Mouse (Mus musculus) CH12.LX (cell line): ENCODE results near the gene Chrdl2. TPM values are rescaled to one million over a fixed set of nuclear protein-coding genes. Genes with fewer than 3 reads are reported as not detected.

Experiments
- DNase-seq: peaks from one replicate; pipeline ENCODE4 v3.0.0-alpha.2; 2013; ENCODE audit errors: extremely low read depth
- H3K27ac ChIP-seq: 2 replicates; pipeline ENCODE4 v1.5.1; 2012; ENCODE audit warnings: low read depth, mild to moderate bottlenecking, control low read depth, moderate library complexity; ENCODE audit not compliant: insufficient read depth
- H3K27me3 ChIP-seq: replicated peaks from 2 replicates; pipeline ENCODE3; 2012; ENCODE audit warnings: inconsistent platforms
- H3K36me3 ChIP-seq, 2 experiments: replicated peaks in 1 of 2; 2 replicates each; pipeline versions ENCODE3 to v1.6.1; 2012; ENCODE audit warnings: inconsistent platforms in 1 of 2, low read length in 1 of 2, mild to moderate bottlenecking in 1 of 2, mixed read lengths in 1 of 2, moderate library complexity in 1 of 2; ENCODE audit not compliant: control insufficient read depth in 1 of 2, insufficient read depth in 1 of 2
- H3K4me1 ChIP-seq, 2 experiments: 2 replicates each; pipeline ENCODE4 v1.6.1; 2012; ENCODE audit warnings: inconsistent platforms in 1 of 2, moderate library complexity in 1 of 2; ENCODE audit not compliant: insufficient read depth in 2 of 2, control insufficient read depth in 1 of 2
- H3K4me2 ChIP-seq: 2 replicates; pipeline ENCODE4 v1.6.1; 2012; ENCODE audit warnings: low read depth, mild to moderate bottlenecking, control low read depth; ENCODE audit not compliant: poor library complexity, insufficient read depth, severe bottlenecking
- H3K4me3 ChIP-seq, 3 experiments: fragments of 150-350 bp in 1 of 3; sonication (generic) in 1 of 3; replicated peaks in 1 of 3; 2 replicates each; pipeline versions ENCODE3 to v1.5.1; 2011 to 2012; ENCODE audit warnings: low read depth in 2 of 3, low read length in 2 of 3, mild to moderate bottlenecking in 2 of 3, moderate library complexity in 2 of 3, control low read depth in 1 of 3, improper control_type of control experiment in 1 of 3, inconsistent platforms in 1 of 3, mixed read lengths in 1 of 3; ENCODE audit not compliant: poor library complexity in 1 of 3
- H3K79me2 ChIP-seq: replicated peaks from 2 replicates; pipeline ENCODE4 v1.6.1; 2012; ENCODE audit warnings: mild to moderate bottlenecking, moderate library complexity; ENCODE audit not compliant: control insufficient read depth, poor library complexity, insufficient read depth, severe bottlenecking; ENCODE audit errors: extremely low read depth
- H3K9ac ChIP-seq: 2 replicates; pipeline ENCODE4 v1.6.1; 2012; ENCODE audit warnings: low read depth, mild to moderate bottlenecking, control low read depth, moderate library complexity; ENCODE audit not compliant: insufficient read depth
- H3K9me3 ChIP-seq: replicated peaks from 2 replicates; pipeline ENCODE3; 2012; ENCODE audit warnings: low read length, inconsistent platforms, mixed read lengths
- CHD1 ChIP-seq: IDR thresholded peaks from 2 replicates; pipeline ENCODE4 v1.6.1; 2012; ENCODE audit warnings: low read depth, low read length, improper control_type of control experiment, inconsistent platforms
- ETS1 ChIP-seq: conservative IDR thresholded peaks from 2 replicates; pipeline ENCODE4 v1.6.1; 2012; ENCODE audit warnings: low read depth, mild to moderate bottlenecking, inconsistent platforms, low read length, improper control_type of control experiment, moderate library complexity
- GABPA ChIP-seq: IDR thresholded peaks from 2 replicates; pipeline ENCODE4 v1.6.1; 2012; ENCODE audit warnings: low read depth, low read length, improper control_type of control experiment, inconsistent platforms; ENCODE audit not compliant: insufficient replicate concordance
- JUN ChIP-seq: IDR thresholded peaks from 2 replicates; pipeline ENCODE4 v1.6.1; 2011; ENCODE audit warnings: low read depth, mild to moderate bottlenecking, low read length, improper control_type of control experiment, moderate library complexity; ENCODE audit not compliant: insufficient read depth
- JUND ChIP-seq: conservative IDR thresholded peaks from 2 replicates; pipeline ENCODE4 v1.6.1; 2011; ENCODE audit warnings: low read depth, low read length, improper control_type of control experiment
- KAT2A ChIP-seq: IDR thresholded peaks from 2 replicates; pipeline ENCODE4 v1.6.1; 2012; ENCODE audit warnings: low read length, improper control_type of control experiment, inconsistent platforms; ENCODE audit not compliant: insufficient replicate concordance
- MAX ChIP-seq: IDR thresholded peaks from 2 replicates; pipeline ENCODE4 v1.6.1; 2011; ENCODE audit warnings: low read length, improper control_type of control experiment
- MYC ChIP-seq: IDR thresholded peaks from 2 replicates; pipeline ENCODE4 v1.6.1; 2011; ENCODE audit warnings: low read depth, mild to moderate bottlenecking, improper control_type of control experiment, low read length
- NELFE ChIP-seq: IDR thresholded peaks from 2 replicates; pipeline ENCODE4 v1.6.1; 2011; ENCODE audit warnings: low read depth, low read length, improper control_type of control experiment
- PAX5 ChIP-seq: IDR thresholded peaks from 2 replicates; pipeline ENCODE4 v1.6.1; 2012; ENCODE audit warnings: low read length, inconsistent platforms, mixed read lengths
- POLR2A ChIP-seq: IDR thresholded peaks from 2 replicates; pipeline ENCODE4 v1.6.1; 2011; ENCODE audit warnings: low read depth, mild to moderate bottlenecking, improper control_type of control experiment, low read length
- POLR2AphosphoS2 ChIP-seq: IDR thresholded peaks from 2 replicates; pipeline ENCODE4 v1.6.1; 2011; ENCODE audit warnings: low read depth, low read length, improper control_type of control experiment
- SIN3A ChIP-seq: IDR thresholded peaks from 2 replicates; pipeline ENCODE4 v1.6.1; 2012; ENCODE audit warnings: low read length, improper control_type of control experiment, inconsistent platforms
- TBP ChIP-seq: conservative IDR thresholded peaks from 2 replicates; pipeline ENCODE4 v1.6.1; 2011; ENCODE audit warnings: low read depth, low read length, improper control_type of control experiment
- TCF12 ChIP-seq: IDR thresholded peaks from 2 replicates; pipeline ENCODE4 v1.6.1; 2014; ENCODE audit warnings: low read depth, mild to moderate bottlenecking, inconsistent platforms, low read length, improper control_type of control experiment
- UBTF ChIP-seq: IDR thresholded peaks from 2 replicates; pipeline ENCODE4 v1.6.1; 2012; ENCODE audit warnings: low read depth, mild to moderate bottlenecking, inconsistent platforms, low read length, improper control_type of control experiment, moderate library complexity
- USF1 ChIP-seq: IDR thresholded peaks from 2 replicates; pipeline ENCODE4 v1.6.1; 2014; ENCODE audit warnings: low read depth, mild to moderate bottlenecking, inconsistent platforms, low read length, improper control_type of control experiment
- ZKSCAN1 ChIP-seq: IDR thresholded peaks from 2 replicates; pipeline ENCODE4 v1.6.1; 2012; ENCODE audit warnings: low read depth, inconsistent platforms, low read length, improper control_type of control experiment, borderline replicate concordance
- dilution Hi-C: fragments of 300-500 bp; cut with MboI; formaldehyde crosslinking; loops from 2 replicates; pipeline ENCODE4 v1.14.3; 2020; ENCODE audit warnings: low sequenced_read_pairs; ENCODE audit not compliant: extremely low pct_unique_long_range_greater_than_20kb, extremely low pct_ligation_motif_present
- in situ Hi-C: fragments of 300-500 bp; cut with MboI; formaldehyde crosslinking; loops from 3 replicates; pipeline ENCODE4 v1.14.3; 2019; ENCODE audit warnings: low sequenced_read_pairs, low pct_ligation_motif_present, low pct_unique_long_range_greater_than_20kb, mixed read lengths
- polyA plus RNA-seq: library from polyadenylated mRNA; unstranded; fragments of >175 nt; gene quantifications from 2 replicates; pipeline ENCODE4 v1.2.1, GENCODE M21; 2012; ENCODE audit warnings: low read depth; ENCODE audit not compliant: insufficient read length
- total RNA-seq, 2 experiments: library from RNA; depleted of rRNA; stranded (reverse); fragments of 300-350 nt in 1 of 2; fragments of >200 nt in 1 of 2; gene quantifications; 2 replicates each; pipeline ENCODE4 v1.2.3; 2012 to 2014

Chrdl2 gene
- total and polyA plus RNA-seq, 3 experiments: not detected

- Histone ChIP-seq H3K4me2 (no peak overlapping the region), H3K4me3 (no peak overlapping the region), H3K9ac (no peak overlapping the region), H3K27ac (no peak overlapping the region), H3K4me1 (no peaks in the 10 kb centered on the region; a peak in 1 of 4 replicates), H3K27me3 (peaks cover 4% of the 10 kb centered on the region), H3K36me3 (no peaks in the 10 kb centered on the region), H3K9me3 (peaks cover 9% of the 10 kb centered on the region), H3K79me2 (no peaks in the 10 kb centered on the region)
- TF ChIP-seq MYC (no peak), JUN (no peak), KAT2A (no peak), SIN3A (no peak), GABPA (no peak), UBTF (no peak), POLR2A (no peak), POLR2AphosphoS2 (no peak), USF1 (no peak), NELFE (no peak), PAX5 (no peak), TCF12 (no peak), JUND (no peak), TBP (no peak), ETS1 (no peak), MAX (no peak), CHD1 (no peak), ZKSCAN1 (no peak)
- in situ Hi-C loops (no loop called here), dilution Hi-C loops (no loop called here)
- no peak for DNase-seq
Measured at GRCm38 (mm10) chr7:100034815-100035463, 29.0 kb downstream of the Chrdl2 start.

DNA sequence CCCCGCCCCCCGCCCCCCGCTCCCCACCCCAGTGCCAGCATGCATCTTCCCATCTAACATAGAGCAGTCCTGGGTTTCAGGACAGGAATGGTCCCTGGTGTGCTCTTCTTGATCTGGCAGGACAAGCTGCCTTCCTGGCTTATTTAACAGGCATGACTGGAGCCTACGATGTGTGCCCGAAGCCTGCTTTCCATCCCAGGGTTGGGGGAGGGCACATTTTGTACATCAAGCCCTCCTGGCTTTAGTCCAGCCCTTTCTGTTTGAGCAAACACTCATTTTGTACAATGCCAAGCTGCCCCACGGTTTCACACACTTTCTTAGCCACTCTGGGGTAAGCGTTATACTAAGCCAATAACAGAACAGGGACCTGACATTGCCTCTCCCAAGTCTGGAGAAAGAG lies 30.1 kb downstream of the Chrdl2 start:
- H3K4me3 ChIP-seq: no peak overlapping the region

More for the DNA sequence above, 30.1 kb downstream of the Chrdl2 start:
- no peaks in the 10 kb centered on the region for H3K79me2 ChIP-seq
- no peak for TF ChIP-seq GABPA
- TF ChIP-seq PAX5: no peak
- TF ChIP-seq ZKSCAN1: no peak
- no peak for TF ChIP-seq MAX
- no peak for DNase-seq
- no peak overlapping the region for H3K9ac ChIP-seq
- no peaks in the 10 kb centered on the region for H3K36me3 ChIP-seq
- H3K9me3 ChIP-seq: peaks cover 9% of the 10 kb centered on the region
- no peak overlapping the region for H3K27ac ChIP-seq
- no peaks in the 10 kb centered on the region; a peak in 1 of 4 replicates for H3K4me1 ChIP-seq
- H3K27me3 ChIP-seq: peaks cover 4% of the 10 kb centered on the region
- no peak overlapping the region for H3K4me2 ChIP-seq
- dilution Hi-C loops: no loop called here
- in situ Hi-C loops: no loop called here
